Mouse (Mus musculus) thymus, adult 2 months (tissue): Measurements from ENCODE around the gene Rnf157.

Source experiments
- CTCF ChIP-seq: fragments of 200-500 bp; IDR thresholded peaks from 2 replicates; pipeline ENCODE4 v1.5.1; 2012; ENCODE audit warnings: mild to moderate bottlenecking, control low read depth, low read length, moderate library complexity, borderline replicate concordance; ENCODE audit not compliant: control insufficient read depth, poor library complexity, insufficient read depth; ENCODE audit errors: extremely low read depth
- POLR2A ChIP-seq: fragments of 200-500 bp; IDR thresholded peaks from 2 replicates; pipeline ENCODE4 v1.6.1; 2012; ENCODE audit warnings: mild to moderate bottlenecking, low read length, control low read depth, moderate library complexity; ENCODE audit not compliant: control insufficient read depth, poor library complexity, insufficient read depth; ENCODE audit errors: extremely low read depth

- TF ChIP-seq POLR2A (no peak), CTCF (no peak)
These were observed 32.1 kb downstream of the Rnf157 start for GRCm38 (mm10) chr11:116380767-116381166.
